24 mouse cellular contexts compared by ENCODE assay signal in the genomic region with DNA sequence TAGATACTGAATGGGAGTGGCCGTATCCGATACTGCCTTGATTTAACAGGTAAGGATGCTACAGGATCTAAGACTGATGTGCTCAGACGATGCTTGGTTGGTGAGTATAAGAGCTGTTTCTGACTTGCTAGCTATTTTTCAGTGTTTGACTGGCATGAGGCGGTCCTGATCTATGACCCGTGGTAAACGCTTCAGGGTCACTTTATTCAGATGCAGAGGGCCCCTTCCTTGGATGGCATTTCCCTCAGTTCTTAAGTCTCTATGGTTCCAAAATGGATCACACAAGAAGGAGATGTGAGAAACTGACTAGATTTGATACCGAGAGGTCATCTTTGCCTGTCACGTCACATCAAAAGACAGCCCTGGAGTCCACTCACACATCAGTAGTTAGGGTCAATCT.
"Had no signal": no experiment of that assay in that cellular context is flagged by ENCODE, and none has a peak within 500 bp of the region (broad histone marks: within the 10 kb centered on the region; RNA-seq: fewer than 3 reads in every experiment).

No protein-coding gene starts in this region.

- H3K9ac ChIP-seq: heart, embryonic 13.5 days; heart, embryonic 15.5 days; hindbrain, embryonic 13.5 days; hindbrain, embryonic 15.5 days; intestine, embryonic 15.5 days; limb, embryonic 12.5 days had no signal

- H3K27ac ChIP-seq: gastrocnemius, adult 2 months; heart, adult 2 months; heart, embryonic 13.5 days; hindbrain, embryonic 13.5 days; hindbrain, embryonic 15.5 days; intestine, embryonic 15.5 days; layer of hippocampus, adult 2 months; limb, embryonic 12.5 days had no signal

- H3K4me2 ChIP-seq: heart, embryonic 11.5 days; heart, embryonic 13.5 days; heart, embryonic 15.5 days; hindbrain, embryonic 15.5 days; intestine, embryonic 15.5 days; limb, embryonic 12.5 days; liver, embryonic 11.5 days had no signal

- H3K27me3 ChIP-seq: heart, embryonic 13.5 days; heart, embryonic 15.5 days; intestine, embryonic 15.5 days; limb, embryonic 12.5 days had no signal

- DNase-seq: gastrocnemius, adult 2 months; gastrocnemius, postnatal 10 days; gastrocnemius, postnatal 25 days; heart, adult 2 months; heart, postnatal 14 days; heart, postnatal 4 days; kidney, adult 18-20 months; kidney, adult 8-10 months; kidney, postnatal 25 days; kidney, postnatal 4 days; liver had no signal

- H3K4me3 ChIP-seq: gastrocnemius, adult 2 months; heart, adult 2 months; heart, embryonic 13.5 days; heart, embryonic 15.5 days; hindbrain, embryonic 10.5 days; hindbrain, embryonic 13.5 days; hindbrain, embryonic 15.5 days; intestine, embryonic 15.5 days; layer of hippocampus, adult 2 months; limb, embryonic 10.5 days; limb, embryonic 12.5 days had no signal

- H3K36me3 ChIP-seq: heart, embryonic 13.5 days; heart, embryonic 15.5 days; hindbrain, embryonic 10.5 days; hindbrain, embryonic 13.5 days; hindbrain, embryonic 15.5 days; intestine, embryonic 15.5 days; limb, embryonic 10.5 days; limb, embryonic 12.5 days had no signal

- H3K9me3 ChIP-seq: heart, embryonic 13.5 days; heart, embryonic 15.5 days; hindbrain, embryonic 10.5 days; hindbrain, embryonic 13.5 days; hindbrain, embryonic 15.5 days; intestine, embryonic 15.5 days; limb, embryonic 10.5 days; limb, embryonic 12.5 days had no signal

- ATAC-seq: inflammation-experienced regulatory T-cells, adult 6 months; intestine, embryonic 15.5 days; intestine, postnatal 0 days had no signal
